Mouse (Mus musculus) hindbrain, embryonic 11.5 days (tissue): ENCODE measurements around the gene Nr2e1. TPM values are rescaled to one million over a fixed set of nuclear protein-coding genes. Genes with fewer than 3 reads are reported as not detected.

Experiments
- ATAC-seq: fragments of 200-750 bp; cut with Nextera tagmentation; 2 replicates; pipeline ENCODE4 v1.8.0; 2017; ENCODE audit warnings: mild to moderate bottlenecking, moderate TSS enrichment, moderate library complexity; ENCODE audit not compliant: low FRiP score
- DNase-seq: peaks from one replicate; pipeline ENCODE4 v3.0.0-alpha.2; 2015; ENCODE audit warnings: low spot score
- H3K27ac ChIP-seq: fragments of 300-500 bp; sonication (generic); 2 replicates; pipeline ENCODE4 v1.5.1; 2014; ENCODE audit warnings: mild to moderate bottlenecking, low read depth, low read length
- H3K27me3 ChIP-seq: fragments of 300-500 bp; sonication (generic); 2 replicates; pipeline ENCODE4 v1.6.1; 2014; ENCODE audit warnings: mild to moderate bottlenecking, low read length, moderate library complexity, mixed read lengths; ENCODE audit not compliant: control insufficient read depth, insufficient read depth
- H3K36me3 ChIP-seq: fragments of 300-500 bp; sonication (generic); 2 replicates; pipeline ENCODE4 v1.6.1; 2014; ENCODE audit warnings: mild to moderate bottlenecking, low read length, moderate library complexity, mixed read lengths; ENCODE audit not compliant: control insufficient read depth, insufficient read depth
- H3K4me1 ChIP-seq: fragments of 300-500 bp; sonication (generic); replicated peaks from 2 replicates; pipeline ENCODE4 v1.6.1; 2014; ENCODE audit warnings: low read length, mixed read lengths; ENCODE audit not compliant: control insufficient read depth, insufficient read depth
- H3K4me2 ChIP-seq: fragments of 300-500 bp; sonication (generic); replicated peaks from 2 replicates; pipeline ENCODE4 v1.6.1; 2014; ENCODE audit warnings: mild to moderate bottlenecking, low read depth, low read length
- H3K4me3 ChIP-seq: fragments of 300-500 bp; sonication (generic); 2 replicates; pipeline ENCODE4 v1.5.1; 2014; ENCODE audit warnings: low read depth, low read length
- H3K9ac ChIP-seq: fragments of 300-500 bp; sonication (generic); 2 replicates; pipeline ENCODE4 v1.6.1; 2014; ENCODE audit warnings: low read depth, low read length
- H3K9me3 ChIP-seq: fragments of 300-500 bp; sonication (generic); 2 replicates; pipeline ENCODE4 v1.6.1; 2016; ENCODE audit warnings: low read length; ENCODE audit not compliant: control insufficient read depth
- WGBS: fragments of 180-500 bp; shearing (Covaris S2); extraction: QIAGEN DNeasy Blood & Tissue Kit; methylation state at CpG from one replicate; pipeline ENCODE4 v1.1.7; 2014; 5-methylcytosine and 5-hydroxymethylcytosine counted together
- polyA plus RNA-seq: library from polyadenylated mRNA; unstranded; fragments of >200 nt; fragmentation: Nextera tagmentation; extraction: Ambion mirVana; gene quantifications from 2 replicates; pipeline ENCODE4 v1.2.1, GENCODE M21; 2014

Nr2e1 gene
- polyA plus RNA-seq, 1 experiment from 2014 or later: 0.71 TPM

DNA sequence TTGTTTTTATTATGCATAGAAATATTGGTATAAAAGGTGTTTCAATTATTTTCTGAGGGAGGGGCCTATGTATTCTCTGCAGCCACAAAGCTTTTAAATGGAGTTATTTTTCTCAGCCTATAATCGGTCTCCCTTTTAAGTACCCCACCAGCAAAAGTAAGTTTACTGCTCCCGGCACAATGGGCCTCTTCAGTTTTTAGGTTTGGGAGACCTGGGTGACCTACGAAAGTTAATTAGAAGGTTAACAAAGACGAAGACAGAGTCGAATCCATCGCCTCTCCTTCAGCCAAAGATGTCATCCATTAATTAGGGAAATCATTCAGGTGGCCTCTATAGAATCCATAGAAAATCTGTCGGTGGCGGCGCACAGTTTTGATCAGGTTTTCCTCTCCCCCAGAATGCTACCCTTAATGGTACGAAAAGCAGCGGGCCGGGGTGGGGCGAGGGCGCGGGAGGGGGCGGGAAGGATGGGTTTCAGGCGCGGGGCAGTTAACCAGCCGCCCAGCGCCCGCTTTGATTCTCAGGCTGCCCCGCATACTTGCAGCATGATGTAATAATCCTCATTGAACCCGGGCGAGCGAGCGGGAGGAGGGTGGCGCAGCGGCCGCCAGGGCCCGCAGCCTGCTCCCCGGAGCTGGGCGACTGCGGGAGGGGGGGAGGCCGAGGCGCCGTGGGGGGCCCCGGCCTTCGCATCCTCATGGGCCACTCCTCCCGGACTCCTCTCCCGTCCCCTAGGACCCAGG is 30.4 kb upstream of the Nr2e1 start:
- Histone ChIP-seq H3K4me3 (peak overlapping the region; percentile 28), H3K9ac (0 out of 2 replicates have a peak overlapping the region, but pooled peaks have one; percentile 17), H3K4me1 (0 out of 2 replicates have a peak, but pooled peaks cover 2% of the 10 kb centered on the region), H3K9me3 (peaks cover 4% of the 10 kb centered on the region; the same call in 1 of the 2 replicates), H3K4me2 (peak overlapping the region; percentile 46), H3K27me3 (peaks cover 75% of the 10 kb centered on the region), H3K36me3 (no peaks in the 10 kb centered on the region), H3K27ac (no peak overlapping the region)
- peak; percentile 77 for DNase-seq
- ATAC-seq: peak; percentile 59
- under 1% methylated on average over 39 of the region's 40 CpGs for WGBS

GRCm38 (mm10) chr10:42613075-42613474 is 29.6 kb upstream of the Nr2e1 start:
- ATAC-seq: no peak
- 8% methylated on average over 12 of the region's 12 CpGs for WGBS
- peaks cover 70% of the 10 kb centered on the region for H3K27me3 ChIP-seq
- peaks cover 4% of the 10 kb centered on the region; the same call in 1 of the 2 replicates for H3K9me3 ChIP-seq
- H3K9ac ChIP-seq: no peak overlapping the region
- H3K36me3 ChIP-seq: no peaks in the 10 kb centered on the region
- H3K4me3 ChIP-seq: no peak overlapping the region
- 0 out of 2 replicates have a peak, but pooled peaks cover 2% of the 10 kb centered on the region for H3K4me1 ChIP-seq
- no peak overlapping the region for H3K27ac ChIP-seq
- DNase-seq: no peak
- H3K4me2 ChIP-seq: no peak overlapping the region

DNA sequence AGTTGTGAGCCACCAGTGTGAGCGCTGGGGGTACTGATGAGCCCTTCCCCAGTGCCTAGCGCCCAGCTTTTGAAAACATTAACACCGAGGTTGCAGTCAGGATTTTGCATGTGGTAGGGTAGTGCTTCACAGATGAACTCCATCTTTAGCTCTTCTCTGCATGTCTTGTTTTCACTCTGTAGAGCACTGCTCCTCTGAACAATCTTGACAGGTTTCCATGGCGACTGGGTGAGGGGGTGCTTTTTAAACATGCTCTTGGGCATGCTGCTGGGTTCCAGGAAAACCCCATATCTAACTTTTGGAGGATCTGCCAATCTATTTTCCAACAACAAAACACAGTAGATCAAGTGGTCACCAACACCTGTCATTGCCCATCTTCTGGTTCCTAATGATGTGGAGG is 23.3 kb upstream of the Nr2e1 start:
- no peaks in the 10 kb centered on the region for H3K36me3 ChIP-seq
- H3K4me2 ChIP-seq: no peak overlapping the region
- peaks cover 22% of the 10 kb centered on the region for H3K27me3 ChIP-seq
- WGBS: 75% methylated on average over 4 of the region's 4 CpGs
- H3K9me3 ChIP-seq: no peaks in the 10 kb centered on the region; the same call in 1 of the 2 replicates
- ATAC-seq (no peak), DNase-seq (no peak)
- no peak overlapping the region for H3K4me3 ChIP-seq
- no peak overlapping the region for H3K9ac ChIP-seq
- H3K4me1 ChIP-seq: no peaks in the 10 kb centered on the region
- no peak overlapping the region for H3K27ac ChIP-seq

GRCm38 (mm10) chr10:42604874-42605273 is 21.4 kb upstream of the Nr2e1 start:
- Histone ChIP-seq H3K4me3 (no peak overlapping the region), H3K9ac (no peak overlapping the region), H3K4me2 (no peak overlapping the region), H3K27me3 (peaks cover 11% of the 10 kb centered on the region), H3K9me3 (no peaks in the 10 kb centered on the region; the same call in 1 of the 2 replicates), H3K4me1 (no peaks in the 10 kb centered on the region), H3K36me3 (no peaks in the 10 kb centered on the region), H3K27ac (no peak overlapping the region)
- DNase-seq (no peak), ATAC-seq (no peak)
- WGBS: 65% methylated on average over 2 of the region's 2 CpGs

DNA sequence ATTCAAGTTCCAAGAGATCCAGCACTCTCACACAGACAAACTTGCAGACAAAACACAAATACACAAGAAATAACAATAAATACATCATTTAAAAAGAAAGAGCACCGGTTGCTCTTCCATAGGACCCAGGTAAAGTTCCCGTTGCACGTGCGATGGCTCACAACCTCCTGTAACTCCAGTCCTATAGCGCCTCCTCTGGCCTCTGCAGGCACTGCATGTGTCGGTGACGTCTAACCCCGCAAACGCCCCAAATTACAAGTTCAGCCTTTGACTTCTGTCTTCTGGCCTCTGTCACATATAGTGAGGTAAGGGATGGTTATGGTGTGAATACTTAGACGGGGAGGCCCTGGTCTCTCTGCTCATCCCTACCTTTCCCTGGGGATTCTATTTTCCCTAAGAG is 18.1 kb upstream of the Nr2e1 start:
- 17% methylated on average over 10 of the region's 10 CpGs for WGBS

GRCm38 (mm10) chr10:42598615-42599014 is 15.2 kb upstream of the Nr2e1 start:
- H3K4me3 ChIP-seq: no peak overlapping the region
- peaks cover 37% of the 10 kb centered on the region for H3K27me3 ChIP-seq
- H3K9ac ChIP-seq: no peak overlapping the region
- H3K4me2 ChIP-seq: no peak overlapping the region
- 81% methylated on average over 8 of the region's 8 CpGs for whole genome bisulfite sequencing
- ATAC-seq (no peak), DNase-seq (no peak)
- no peak overlapping the region for H3K27ac ChIP-seq
- H3K4me1 ChIP-seq: no peaks in the 10 kb centered on the region
- no peaks in the 10 kb centered on the region for H3K9me3 ChIP-seq
- no peaks in the 10 kb centered on the region for H3K36me3 ChIP-seq

More for the DNA sequence above, 18.1 kb upstream of the Nr2e1 start:
- no peaks in the 10 kb centered on the region; the same call in 1 of the 2 replicates for H3K9me3 ChIP-seq
- H3K4me1 ChIP-seq: no peaks in the 10 kb centered on the region
- no peak overlapping the region for H3K4me2 ChIP-seq
- no peak overlapping the region for H3K9ac ChIP-seq
- no peak overlapping the region for H3K4me3 ChIP-seq
- peaks cover 15% of the 10 kb centered on the region for H3K27me3 ChIP-seq
- DNase-seq: peak; percentile 48
- no peak overlapping the region for H3K27ac ChIP-seq
- no peaks in the 10 kb centered on the region for H3K36me3 ChIP-seq
- ATAC-seq: no peak

DNA sequence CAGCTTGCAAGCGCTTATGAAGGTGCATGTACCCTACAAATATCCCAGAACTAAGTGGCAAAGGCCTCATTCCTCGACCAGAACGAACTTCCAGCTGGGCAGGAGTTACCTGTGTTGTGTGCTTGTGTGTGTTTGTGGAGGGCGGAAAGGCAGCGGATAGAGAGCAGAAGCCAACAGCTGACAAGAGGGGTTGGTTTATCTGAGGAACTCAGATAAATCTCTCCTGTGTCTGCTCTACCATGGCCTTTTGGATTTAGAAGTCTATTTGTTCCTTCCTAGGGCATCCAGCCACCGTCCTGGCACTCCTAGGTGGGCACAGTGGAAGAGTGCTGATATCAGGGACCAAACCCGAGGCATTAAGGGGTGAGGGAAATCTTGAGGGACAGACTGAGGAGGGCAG is 9.8 kb upstream of the Nr2e1 start:
- Histone ChIP-seq H3K4me1 (peaks cover 3% of the 10 kb centered on the region; the same call in 1 of the 2 replicates), H3K4me2 (no peak overlapping the region), H3K4me3 (no peak overlapping the region), H3K27me3 (peaks cover 83% of the 10 kb centered on the region), H3K9ac (no peak overlapping the region), H3K27ac (no peak overlapping the region), H3K36me3 (no peaks in the 10 kb centered on the region), H3K9me3 (no peaks in the 10 kb centered on the region)
- DNase-seq: no peak
- 6% methylated on average over 7 of the region's 7 CpGs for WGBS
- no peak for ATAC-seq

- peaks cover 93% of the 10 kb centered on the region for H3K27me3 ChIP-seq
- DNase-seq (peak; percentile 58), ATAC-seq (peak; percentile 59)
- no peak overlapping the region for H3K27ac ChIP-seq
- peak overlapping the region; percentile 37 for H3K4me2 ChIP-seq
- no peak overlapping the region for H3K9ac ChIP-seq
- no peaks in the 10 kb centered on the region for H3K9me3 ChIP-seq
- peak overlapping the region; percentile 22; the same call in 1 of the 2 replicates for H3K4me3 ChIP-seq
- no peaks in the 10 kb centered on the region for H3K36me3 ChIP-seq
- H3K4me1 ChIP-seq: peaks cover 3% of the 10 kb centered on the region; the same call in 1 of the 2 replicates
- under 1% methylated on average over 25 of the region's 25 CpGs for WGBS
Measured at GRCm38 (mm10) chr10:42591993-42592686, 8.7 kb upstream of the Nr2e1 start.
